In the genomic region with DNA sequence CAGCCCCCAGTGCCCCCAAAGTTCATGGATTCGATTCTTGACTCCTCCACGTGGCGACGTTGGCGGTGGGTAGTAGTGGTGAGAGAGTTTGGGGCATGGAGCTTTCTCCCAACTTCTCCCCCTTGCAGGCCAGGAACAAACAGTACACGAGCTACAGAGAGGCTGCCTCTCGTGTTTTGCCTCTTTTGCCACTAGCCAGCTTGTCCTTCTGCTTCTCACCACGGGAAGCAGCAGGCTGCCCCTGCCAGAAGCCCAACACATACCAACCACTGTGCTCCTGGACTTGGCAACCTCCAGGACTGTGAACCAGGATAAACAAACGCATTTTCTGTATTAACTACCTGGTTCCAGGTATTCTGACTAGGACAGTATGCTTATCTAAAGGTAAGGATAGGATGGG, we compare ENCODE assay signal across 10 mouse cellular contexts. TPM values are rescaled to one million over a fixed set of nuclear protein-coding genes. Genes with fewer than 3 reads are reported as not detected.
A peak's percentile ranks its signal among the peaks of the same experiment; 100 is the strongest.
DNase-seq lines count a peak whose midpoint lies in the region; ATAC-seq lines count a peak whose summit lies in the region.
"Had no signal": no experiment of that assay in that cellular context is flagged by ENCODE, and none has a peak within 500 bp of the region (broad histone marks: within the 10 kb centered on the region; RNA-seq: fewer than 3 reads in every experiment).

No protein-coding gene starts in this region.

- no peaks in the 10 kb centered on the region for H3K27me3 ChIP-seq in heart, embryonic 12.5 days (replicated peaks)
- no peaks in the 10 kb centered on the region for H3K27me3 ChIP-seq in midbrain, embryonic 11.5 days (ENCODE audit: control insufficient read depth, insufficient read depth, low read length)
- no peaks in the 10 kb centered on the region for H3K27me3 ChIP-seq in midbrain, embryonic 16.5 days (ENCODE audit: control insufficient read depth, insufficient read depth, low read depth, low read length)
- H3K27me3 ChIP-seq in heart, embryonic 16.5 days (ENCODE audit: control insufficient read depth, insufficient read depth, low read length): no peaks in the 10 kb centered on the region

- H3K9ac ChIP-seq in heart, embryonic 12.5 days: no peak overlapping the region
- no peak overlapping the region for H3K9ac ChIP-seq in midbrain, embryonic 11.5 days (ENCODE audit: low read length)
- no peak overlapping the region for H3K9ac ChIP-seq in midbrain, embryonic 16.5 days (ENCODE audit: low read depth, low read length)
- peak overlapping the region; percentile 21; the same call in 1 of the 2 replicates for H3K9ac ChIP-seq in heart, embryonic 16.5 days (ENCODE audit: low read length)
- H3K9ac ChIP-seq: liver, embryonic 15.5 days had no signal

- H3K9me3 ChIP-seq in heart, embryonic 12.5 days (replicated peaks): no peaks in the 10 kb centered on the region
- H3K9me3 ChIP-seq in midbrain, embryonic 11.5 days (ENCODE audit: control insufficient read depth, low read length): no peaks in the 10 kb centered on the region
- H3K9me3 ChIP-seq in midbrain, embryonic 16.5 days (replicated peaks; ENCODE audit: control insufficient read depth, low read length, poor library complexity, severe bottlenecking): no peaks in the 10 kb centered on the region
- no peaks in the 10 kb centered on the region for H3K9me3 ChIP-seq in heart, embryonic 16.5 days (replicated peaks; ENCODE audit: control insufficient read depth, low read length)
- H3K9me3 ChIP-seq: liver, embryonic 15.5 days had no signal

- no peak overlapping the region for H3K4me3 ChIP-seq in heart, embryonic 12.5 days
- no peak overlapping the region for H3K4me3 ChIP-seq in midbrain, embryonic 11.5 days (ENCODE audit: low read depth, low read length)
- no peak overlapping the region for H3K4me3 ChIP-seq in midbrain, embryonic 16.5 days (ENCODE audit: low read depth, low read length)
- H3K4me3 ChIP-seq in heart, embryonic 16.5 days (ENCODE audit: low read length): no peak overlapping the region
- H3K4me3 ChIP-seq: liver, embryonic 15.5 days had no signal

- H3K36me3 ChIP-seq in heart, embryonic 12.5 days: no peaks in the 10 kb centered on the region
- H3K36me3 ChIP-seq in midbrain, embryonic 11.5 days (ENCODE audit: control insufficient read depth, insufficient read depth, low read length): no peaks in the 10 kb centered on the region
- no peaks in the 10 kb centered on the region for H3K36me3 ChIP-seq in midbrain, embryonic 16.5 days (ENCODE audit: control insufficient read depth, insufficient read depth, low read length)
- H3K36me3 ChIP-seq in heart, embryonic 16.5 days (ENCODE audit: control insufficient read depth, insufficient read depth): no peaks in the 10 kb centered on the region
- H3K36me3 ChIP-seq: liver, embryonic 15.5 days had no signal

- intact Hi-C loops in heart, postnatal 36 days (cut with DNase I): no loop called here

- H3K4me2 ChIP-seq in heart, embryonic 12.5 days: peak overlapping the region; percentile 54
- H3K4me2 ChIP-seq in midbrain, embryonic 11.5 days: no peak overlapping the region
- H3K4me2 ChIP-seq in midbrain, embryonic 16.5 days (ENCODE audit: low read length): no peak overlapping the region
- H3K4me2 ChIP-seq in heart, embryonic 16.5 days (ENCODE audit: low read depth, low read length): peak overlapping the region; percentile 54
- H3K4me2 ChIP-seq: liver, embryonic 15.5 days had no signal

- 60% methylated on average over 9 of the region's 9 CpGs for WGBS in heart, embryonic 12.5 days
- 81% methylated on average over 9 of the region's 9 CpGs for WGBS in midbrain, embryonic 11.5 days
- 72% methylated on average over 9 of the region's 9 CpGs for WGBS in midbrain, embryonic 16.5 days
- 49% methylated on average over 9 of the region's 9 CpGs for WGBS in heart, embryonic 16.5 days

- no peak overlapping the region for H3K27ac ChIP-seq in heart, embryonic 12.5 days (ENCODE audit: poor library complexity, severe bottlenecking)
- H3K27ac ChIP-seq in midbrain, embryonic 11.5 days (ENCODE audit: low read depth, low read length): no peak overlapping the region
- H3K27ac ChIP-seq in midbrain, embryonic 16.5 days (ENCODE audit: low read length): no peak overlapping the region
- no peak overlapping the region for H3K27ac ChIP-seq in heart, embryonic 16.5 days (ENCODE audit: low read length)
- H3K27ac ChIP-seq: liver, embryonic 15.5 days had no signal

- DNase-seq in heart, postnatal 36 days: no peak
- DNase-seq in midbrain, embryonic 11.5 days (ENCODE audit: low spot score, missing footprints): peak; percentile 77
- DNase-seq in embryo, embryonic 10 days (ENCODE audit: low spot score): no peak
- DNase-seq: thymus, postnatal 14 days had no signal

- peaks cover 25% of the 10 kb centered on the region; the same call in 1 of the 2 replicates for H3K4me1 ChIP-seq in heart, embryonic 12.5 days (replicated peaks)
- peaks cover 5% of the 10 kb centered on the region; the same call in 1 of the 2 replicates for H3K4me1 ChIP-seq in midbrain, embryonic 11.5 days (ENCODE audit: control insufficient read depth, insufficient read depth, low read length)
- peaks cover 6% of the 10 kb centered on the region; the same call in 1 of the 2 replicates for H3K4me1 ChIP-seq in midbrain, embryonic 16.5 days (ENCODE audit: control insufficient read depth, insufficient read depth, low read length)
- peaks cover 15% of the 10 kb centered on the region for H3K4me1 ChIP-seq in heart, embryonic 16.5 days (ENCODE audit: control insufficient read depth, insufficient read depth, low read length)

- ATAC-seq in heart, embryonic 12.5 days (ENCODE audit: insufficient number of reproducible peaks, low FRiP score): no peak
- ATAC-seq in midbrain, embryonic 11.5 days (ENCODE audit: low FRiP score): no peak
- ATAC-seq in midbrain, embryonic 16.5 days: no peak
- no peak for ATAC-seq in heart, embryonic 16.5 days (replicated peaks; ENCODE audit: extremely low read depth, insufficient read depth, low FRiP score)
- ATAC-seq in granulocyte monocyte progenitor cell, adult 5-6 weeks (replicated peaks; ENCODE audit: poor library complexity, severe bottlenecking): no peak
- no peak for ATAC-seq in CD4-positive, CD25-positive, alpha-beta regulatory T cell, adult 4 months

RNA-seq across cellular contexts. Expression of a gene that starts 44.6 kb away (rescaled TPM):
- 21.9 and 24.4 TPM in 2 replicates for polyA plus RNA-seq in heart, embryonic 12.5 days (2016; fragmentation: Nextera tagmentation; extraction: Ambion mirVana)
- total RNA-seq in heart, postnatal 36 days (2021): 10 to 100 TPM; 51.8 to 53.4 TPM
- 19.3 and 21.0 TPM in 2 replicates for polyA plus RNA-seq in midbrain, embryonic 11.5 days (2014; fragmentation: Nextera tagmentation; extraction: Ambion mirVana)
- 13.8 and 14.9 TPM in 2 replicates for polyA plus RNA-seq in midbrain, embryonic 16.5 days (2015; fragmentation: Nextera tagmentation; extraction: Ambion mirVana)
- 13.7 and 14.2 TPM in 2 replicates for polyA plus RNA-seq in heart, embryonic 16.5 days (2015; fragmentation: Nextera tagmentation; extraction: Ambion mirVana)
- total RNA-seq in granulocyte monocyte progenitor cell, adult 5-6 weeks (2014; fragmentation: Nextera tagmentation): 24.6 and 45.6 TPM in 2 replicates
- 36.9 and 45.4 TPM in 2 replicates for total RNA-seq in granulocyte monocyte progenitor cell, adult 5-6 weeks (2017)
- polyA plus RNA-seq in CD4-positive, CD25-positive, alpha-beta regulatory T cell, adult 4 months (2017; shearing (Covaris generic)): 10 to 100 TPM; 23.9 to 29.4 TPM

Comparison
In these comparisons a context has a peak if more than half of its experiments do, and no peak if none do; other contexts are left out.
1. H3K4me2 ChIP-seq: peak in heart, embryonic 12.5 days (single experiment) and heart, embryonic 16.5 days (single experiment); none in midbrain, embryonic 11.5 days (single experiment) and midbrain, embryonic 16.5 days (single experiment).